Mouse (Mus musculus) testis, adult 2 months (tissue): ENCODE data around the gene Olfr67.
"Not testable (repeated sequence)": the region's sequence is repeated elsewhere in the genome, so short reads cannot be mapped to it uniquely, and the experiment has no call there.

ENCODE experiments used
- CTCF ChIP-seq: fragments of 200-500 bp; IDR thresholded peaks from 2 replicates; pipeline ENCODE4 v1.5.1; 2012; ENCODE audit warnings: low read depth, mild to moderate bottlenecking, inconsistent platforms, low read length, moderate library complexity; ENCODE audit not compliant: control insufficient read depth, insufficient read depth, insufficient replicate concordance
- POLR2A ChIP-seq: fragments of 200-500 bp; IDR thresholded peaks from 2 replicates; pipeline ENCODE4 v1.6.1; 2012; ENCODE audit warnings: low read depth, mild to moderate bottlenecking, inconsistent platforms, low read length, moderate library complexity; ENCODE audit not compliant: control insufficient read depth

- not testable (repeated sequence) for TF ChIP-seq POLR2A, CTCF
Measured at GRCm38 (mm10) chr7:103777652-103778051, 14.0 kb downstream of the Olfr67 start.
